Mouse (Mus musculus) hindbrain, postnatal 0 days (tissue): ENCODE results near the gene Esr1. TPM values are rescaled to one million over a fixed set of nuclear protein-coding genes. Genes with fewer than 3 reads are reported as not detected.
"Not testable (repeated sequence)": the region's sequence is repeated elsewhere in the genome, so short reads cannot be mapped to it uniquely, and the experiment has no call there.

Experiments used
- ATAC-seq: fragments of 200-750 bp; cut with Nextera tagmentation; 2 replicates; pipeline ENCODE4 v1.8.0; 2017; ENCODE audit warnings: mild to moderate bottlenecking, moderate TSS enrichment, moderate library complexity
- DNase-seq: peaks from one replicate; pipeline ENCODE4 v3.0.0-alpha.2; 2015; ENCODE audit warnings: low spot score
- H3K27ac ChIP-seq: fragments of 300-500 bp; sonication (generic); 2 replicates; pipeline ENCODE4 v1.5.1; 2014; ENCODE audit warnings: mild to moderate bottlenecking
- H3K27me3 ChIP-seq: fragments of 300-500 bp; sonication (generic); 2 replicates; pipeline ENCODE4 v1.6.1; 2014; ENCODE audit warnings: low read length, mixed read lengths; ENCODE audit not compliant: insufficient read depth
- H3K36me3 ChIP-seq: fragments of 300-500 bp; sonication (generic); 2 replicates; pipeline ENCODE4 v1.6.1; 2014; ENCODE audit warnings: low read length, mixed read lengths; ENCODE audit not compliant: insufficient read depth
- H3K4me1 ChIP-seq: fragments of 300-500 bp; sonication (generic); 2 replicates; pipeline ENCODE4 v1.6.1; 2014; ENCODE audit warnings: antibody characterized with exemption, low read length, mixed read lengths; ENCODE audit not compliant: insufficient read depth
- H3K4me2 ChIP-seq: fragments of 300-500 bp; sonication (generic); 2 replicates; pipeline ENCODE4 v1.6.1; 2014; ENCODE audit warnings: low read depth, mild to moderate bottlenecking, low read length, moderate library complexity, mixed read lengths
- H3K4me3 ChIP-seq: fragments of 300-500 bp; sonication (generic); 2 replicates; pipeline ENCODE4 v1.5.1; 2014; ENCODE audit warnings: low read length
- H3K9ac ChIP-seq: fragments of 300-500 bp; sonication (generic); replicated peaks from 2 replicates; pipeline ENCODE4 v1.6.1; 2014; ENCODE audit warnings: mild to moderate bottlenecking, low read length, moderate library complexity, mixed read lengths
- H3K9me3 ChIP-seq: fragments of 300-500 bp; sonication (generic); 2 replicates; pipeline ENCODE4 v1.6.1; 2016; ENCODE audit warnings: low read length, mixed read lengths
- CTCF ChIP-seq: IDR thresholded peaks from 2 replicates; pipeline ENCODE4 v1.5.1; 2016; ENCODE audit warnings: antibody characterized with exemption, control low read depth, low read depth
- WGBS: fragments of 180-500 bp; shearing (Covaris S2); extraction: QIAGEN DNeasy Blood & Tissue Kit; methylation state at CpG from one replicate; pipeline ENCODE4 v1.1.7; 2014; 5-methylcytosine and 5-hydroxymethylcytosine counted together
- polyA plus RNA-seq: library from polyadenylated mRNA; unstranded; fragments of >200 nt; fragmentation: Nextera tagmentation; extraction: Ambion mirVana; gene quantifications from 2 replicates; pipeline ENCODE4 v1.2.1, GENCODE M21; 2015
- total RNA-seq: library from RNA; depleted of rRNA; stranded (reverse); fragments of >200 nt; gene quantifications from 2 replicates; pipeline ENCODE4 v1.2.3, GENCODE M21; 2014

The Esr1 gene
- total and polyA plus RNA-seq, 2 experiments from 2014 or later = 0.58 to 0.63 TPM

- no peak for DNase-seq
- Histone ChIP-seq H3K9ac (no peak overlapping the region), H3K9me3 (no peaks in the 10 kb centered on the region), H3K4me2 (no peak overlapping the region), H3K36me3 (no peaks in the 10 kb centered on the region), H3K27ac (no peak overlapping the region), H3K4me3 (no peak overlapping the region), H3K27me3 (no peaks in the 10 kb centered on the region), H3K4me1 (no peaks in the 10 kb centered on the region)
- no peak for ATAC-seq
- WGBS = 84% methylated on average over 5 of the region's 5 CpGs
- TF ChIP-seq CTCF = no peak
Measured at GRCm38 (mm10) chr10:4665380-4665779, 54.0 kb downstream of the Esr1 start.

- H3K27me3 ChIP-seq = no peaks in the 10 kb centered on the region
- no peak overlapping the region for H3K9ac ChIP-seq
- no peak overlapping the region for H3K4me3 ChIP-seq
- whole genome bisulfite sequencing = 88% methylated on average over 2 of the region's 2 CpGs
- H3K4me1 ChIP-seq = no peaks in the 10 kb centered on the region
- no peaks in the 10 kb centered on the region for H3K9me3 ChIP-seq
- no peak for TF ChIP-seq CTCF
- no peak overlapping the region for H3K4me2 ChIP-seq
- H3K36me3 ChIP-seq = no peaks in the 10 kb centered on the region
- ATAC-seq = no peak
- DNase-seq = no peak
- H3K27ac ChIP-seq = no peak overlapping the region
Measured at GRCm38 (mm10) chr10:4667006-4667405, 55.6 kb downstream of the Esr1 start.

- Histone ChIP-seq H3K9me3 (no peaks in the 10 kb centered on the region), H3K4me3 (no peak overlapping the region), H3K9ac (no peak overlapping the region), H3K4me1 (no peaks in the 10 kb centered on the region), H3K27me3 (no peaks in the 10 kb centered on the region), H3K27ac (no peak overlapping the region), H3K4me2 (no peak overlapping the region), H3K36me3 (no peaks in the 10 kb centered on the region)
- TF ChIP-seq CTCF = no peak
- DNase-seq = no peak
- 79% methylated on average over 2 of the region's 2 CpGs for WGBS
- no peak for ATAC-seq
Measured at GRCm38 (mm10) chr10:4670053-4670452, 58.7 kb downstream of the Esr1 start.

- no peak for TF ChIP-seq CTCF
- no peak for ATAC-seq
- no peak overlapping the region for H3K9ac ChIP-seq
- no peaks in the 10 kb centered on the region for H3K27me3 ChIP-seq
- H3K4me3 ChIP-seq = no peak overlapping the region
- no peaks in the 10 kb centered on the region for H3K36me3 ChIP-seq
- H3K27ac ChIP-seq = no peak overlapping the region
- no peak for DNase-seq
- no peaks in the 10 kb centered on the region for H3K4me1 ChIP-seq
- H3K4me2 ChIP-seq = no peak overlapping the region
- H3K9me3 ChIP-seq = no peaks in the 10 kb centered on the region
- WGBS = 67% methylated on average over 3 of the region's 3 CpGs
Measured at GRCm38 (mm10) chr10:4671876-4672275, 60.5 kb downstream of the Esr1 start.

- 91% methylated on average over 4 of the region's 4 CpGs for WGBS
- Histone ChIP-seq H3K27ac (no peak overlapping the region), H3K36me3 (no peaks in the 10 kb centered on the region), H3K9ac (no peak overlapping the region), H3K4me1 (no peaks in the 10 kb centered on the region), H3K4me3 (no peak overlapping the region), H3K27me3 (no peaks in the 10 kb centered on the region), H3K9me3 (no peaks in the 10 kb centered on the region), H3K4me2 (no peak overlapping the region)
- no peak for DNase-seq
- no peak for TF ChIP-seq CTCF
- ATAC-seq = no peak
Measured at GRCm38 (mm10) chr10:4673311-4673816, 62.0 kb downstream of the Esr1 start.

GRCm38 (mm10) chr10:4674983-4675592, 63.7 kb downstream of the Esr1 start:
- not testable (repeated sequence) for H3K9me3 ChIP-seq, H3K4me1 ChIP-seq, H3K27me3 ChIP-seq, H3K4me3 ChIP-seq, H3K36me3 ChIP-seq, H3K27ac ChIP-seq, H3K9ac ChIP-seq
- TF ChIP-seq CTCF = peak; percentile 49; the same call in 1 of the 2 replicates
- 23% methylated on average over 14 of the region's 14 CpGs for WGBS
- DNase-seq (peak; percentile 77), ATAC-seq (peak; percentile 81)
- peak overlapping the region; percentile 39; the same call in 1 of the 2 replicates for H3K4me2 ChIP-seq

- no peaks in the 10 kb centered on the region for H3K36me3 ChIP-seq
- H3K4me1 ChIP-seq = no peaks in the 10 kb centered on the region
- no peaks in the 10 kb centered on the region for H3K9me3 ChIP-seq
- H3K4me2 ChIP-seq = no peak overlapping the region
- no peak overlapping the region for H3K27ac ChIP-seq
- no peaks in the 10 kb centered on the region for H3K27me3 ChIP-seq
- H3K9ac ChIP-seq = no peak overlapping the region
- H3K4me3 ChIP-seq = no peak overlapping the region
- no peak for TF ChIP-seq CTCF
- DNase-seq (no peak), ATAC-seq (no peak)
- WGBS = 78% methylated on average over 5 of the region's 5 CpGs
Measured at GRCm38 (mm10) chr10:4683106-4683505, 71.7 kb downstream of the Esr1 start.
